Mouse (Mus musculus): ENCODE measurements at regions not wholly inside any gene's neighbourhood (a gene's known extent, or its start where the extent isn't known, plus 50 kb on each side); places are given as distances from the start of the nearest gene placed in this dataset.
A peak's percentile ranks its signal among the peaks of the same experiment; 100 is the strongest.

DNA sequence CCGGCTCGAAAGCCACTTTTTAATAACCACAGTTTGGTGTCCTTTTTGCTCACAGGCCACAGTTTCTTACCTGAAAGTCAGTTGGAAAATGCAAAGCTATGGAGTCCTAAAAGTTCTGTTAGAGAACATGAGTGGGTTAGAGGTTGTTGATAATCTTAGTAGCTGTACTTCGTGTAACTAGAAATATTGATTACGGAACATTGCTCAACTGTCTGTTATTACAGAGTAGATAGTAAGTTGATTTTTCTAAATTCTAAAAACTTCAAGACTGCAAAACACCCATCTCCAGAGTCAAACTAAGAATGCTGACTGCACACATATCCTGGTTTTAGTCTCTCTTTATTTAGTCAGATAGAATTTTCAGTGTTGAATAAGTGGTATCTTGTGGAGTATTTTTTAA lies 111.0 kb downstream of the Slc38a4 start:
- Histone ChIP-seq H3K27ac (no peak overlapping the region), H3K4me2 (no peak overlapping the region), H3K4me1 (no peaks in the 10 kb centered on the region), H3K27me3 (no peaks in the 10 kb centered on the region), H3K9ac (no peak overlapping the region), H3K36me3 (no peaks in the 10 kb centered on the region), H3K4me3 (no peak overlapping the region), H3K9me3 (no peaks in the 10 kb centered on the region)
- WGBS, result 94% methylated on average over 4 of the region's 4 CpGs
- no peak for ATAC-seq (ENCODE audit: borderline replicate concordance, extremely low read depth, low FRiP score, low TSS enrichment)

DNA sequence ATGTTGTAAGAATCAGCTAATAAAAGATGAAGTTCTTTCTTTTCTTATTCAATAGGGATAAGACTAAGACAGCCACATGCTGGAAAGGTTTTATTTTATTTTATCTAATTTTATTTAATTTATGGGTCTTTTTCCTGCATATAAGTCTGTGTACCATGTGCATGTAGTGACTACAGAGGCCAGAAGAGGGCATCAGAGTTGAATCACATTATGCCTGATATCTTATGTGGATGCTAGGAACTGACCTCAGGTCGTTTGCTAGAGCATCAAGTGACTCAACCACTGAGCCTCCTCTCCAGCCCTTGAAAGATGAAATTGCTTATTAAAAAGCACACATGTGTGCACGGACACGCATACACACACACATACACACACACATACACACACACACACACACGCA lies 113.1 kb downstream of the Slc38a4 start:
- Histone ChIP-seq H3K4me3 (no peak overlapping the region), H3K4me1 (no peaks in the 10 kb centered on the region), H3K4me2 (no peak overlapping the region), H3K27me3 (no peaks in the 10 kb centered on the region), H3K9me3 (no peaks in the 10 kb centered on the region), H3K9ac (no peak overlapping the region), H3K36me3 (no peaks in the 10 kb centered on the region), H3K27ac (no peak overlapping the region)
- whole genome bisulfite sequencing, result 88% methylated on average over 4 of the region's 4 CpGs
- no peak for ATAC-seq (ENCODE audit: borderline replicate concordance, extremely low read depth, low FRiP score, low TSS enrichment)

DNA sequence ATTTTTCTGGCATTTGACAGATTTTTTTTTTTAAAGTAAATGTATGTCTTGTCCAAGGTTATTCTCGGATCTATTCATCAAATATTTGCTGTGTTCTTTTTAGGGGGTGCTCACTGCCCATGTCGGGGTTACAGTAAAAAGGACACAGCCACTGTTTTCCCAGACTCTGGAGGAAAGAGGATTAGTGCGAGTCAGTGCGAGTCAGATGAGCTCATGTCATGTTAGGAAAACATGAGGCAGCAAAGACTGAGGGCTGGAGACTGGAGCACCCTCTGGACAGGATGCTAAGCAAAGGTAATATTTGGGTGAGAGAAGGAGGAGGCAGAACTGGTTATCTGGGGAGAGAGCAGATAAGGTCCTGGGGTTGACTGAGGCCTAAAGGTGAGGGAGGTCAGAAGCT lies 117.3 kb downstream of the Slc38a4 start:
- Histone ChIP-seq H3K36me3 (no peaks in the 10 kb centered on the region), H3K4me3 (no peak overlapping the region), H3K4me2 (no peak overlapping the region), H3K27ac (no peak overlapping the region), H3K9me3 (no peaks in the 10 kb centered on the region), H3K27me3 (no peaks in the 10 kb centered on the region), H3K9ac (no peak overlapping the region), H3K4me1 (peaks cover 6% of the 10 kb centered on the region; the same call in 1 of the 2 replicates)
- ATAC-seq (ENCODE audit: borderline replicate concordance, extremely low read depth, low FRiP score, low TSS enrichment), result no peak
- 61% methylated on average over 4 of the region's 4 CpGs for WGBS

DNA sequence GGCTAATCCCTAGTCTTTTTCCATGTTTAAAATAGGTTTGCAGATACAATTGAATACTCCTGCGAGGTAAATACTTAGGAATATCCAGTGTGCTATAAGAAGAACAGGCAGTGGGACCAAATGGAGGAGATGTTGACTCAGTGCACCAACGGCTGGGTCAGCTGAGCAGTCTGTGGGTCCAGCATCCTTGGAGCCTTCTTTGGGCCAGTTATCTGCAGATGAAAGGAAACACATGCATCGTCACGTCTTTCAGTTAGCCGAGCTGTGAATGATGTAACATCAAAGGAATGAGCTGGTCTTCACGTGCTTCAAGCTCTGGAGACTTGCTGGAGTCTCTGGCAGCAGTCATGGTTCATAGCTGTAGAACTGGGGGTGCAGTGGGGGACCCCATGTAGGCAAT lies 118.1 kb downstream of the Slc38a4 start:
- no peak for ATAC-seq (ENCODE audit: borderline replicate concordance, extremely low read depth, low FRiP score, low TSS enrichment)
- H3K4me3 ChIP-seq, result no peak overlapping the region
- no peak overlapping the region for H3K9ac ChIP-seq
- WGBS, result 28% methylated on average over 6 of the region's 6 CpGs
- H3K36me3 ChIP-seq, result no peaks in the 10 kb centered on the region
- no peaks in the 10 kb centered on the region for H3K27me3 ChIP-seq
- H3K27ac ChIP-seq, result no peak overlapping the region
- peaks cover 8% of the 10 kb centered on the region; the same call in 1 of the 2 replicates for H3K4me1 ChIP-seq
- H3K9me3 ChIP-seq, result no peaks in the 10 kb centered on the region
- no peak overlapping the region for H3K4me2 ChIP-seq

DNA sequence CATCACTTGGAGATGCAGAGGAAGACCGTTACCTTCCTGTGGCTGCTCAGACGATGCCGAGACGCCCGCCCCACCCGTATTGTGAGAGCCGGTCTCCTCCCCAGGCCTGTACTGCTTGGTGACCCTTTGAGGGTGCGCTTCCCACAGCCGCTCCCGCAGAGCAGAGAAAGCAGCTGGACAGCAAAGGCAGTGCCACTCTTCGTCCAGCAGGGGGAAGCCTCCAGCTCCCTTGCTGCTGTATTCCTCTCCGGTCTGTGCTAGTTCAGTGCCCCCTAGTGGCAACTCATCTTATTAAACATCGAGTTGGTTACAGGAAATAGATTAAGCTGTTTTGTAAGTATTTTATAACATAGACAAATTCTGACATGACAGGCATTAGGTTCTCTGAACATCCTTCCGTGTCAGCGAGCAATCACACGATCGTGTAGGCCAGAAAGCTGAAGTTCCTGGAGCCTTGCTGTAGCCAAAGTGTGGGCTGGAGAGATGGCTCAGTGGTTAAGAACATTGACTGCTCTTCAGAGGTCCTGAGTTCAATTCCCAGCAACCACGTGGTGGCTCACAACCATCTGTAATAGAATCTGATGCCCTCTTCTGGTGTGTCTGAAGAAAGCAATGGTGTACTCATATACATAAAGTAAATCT lies 118.9 kb downstream of the Slc38a4 start:
- H3K9ac ChIP-seq, result peak overlapping the region; percentile 33; the same call in 1 of the 2 replicates
- 3% methylated on average over 18 of the region's 18 CpGs for whole genome bisulfite sequencing

DNA sequence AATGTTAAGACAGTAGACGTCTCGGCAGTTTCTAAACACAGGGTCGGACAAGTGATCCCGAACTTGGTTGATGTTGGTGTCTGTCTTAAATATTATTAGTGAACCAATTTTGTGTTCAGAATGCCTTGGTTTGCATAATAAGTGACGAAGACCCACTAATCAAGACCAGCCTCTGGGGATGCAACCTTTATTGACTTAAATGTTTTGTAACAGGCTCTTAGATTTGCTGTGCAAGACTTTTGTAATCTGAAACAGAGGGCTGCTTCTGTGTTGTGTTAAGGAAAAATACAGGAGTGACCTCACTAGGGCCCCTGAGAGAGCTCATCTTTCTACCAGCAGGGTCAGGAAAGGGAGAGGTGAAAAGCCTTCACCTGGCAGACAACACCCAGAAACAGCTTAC lies 119.5 kb downstream of the Slc38a4 start:
- whole genome bisulfite sequencing, result 57% methylated on average over 5 of the region's 5 CpGs
- H3K27me3 ChIP-seq, result no peaks in the 10 kb centered on the region

More for the DNA sequence above, 118.9 kb downstream of the Slc38a4 start:
- Histone ChIP-seq H3K27ac (no peak overlapping the region), H3K4me3 (peak overlapping the region; percentile 22; the same call in 1 of the 2 replicates), H3K4me2 (peak overlapping the region; percentile 54), H3K36me3 (no peaks in the 10 kb centered on the region), H3K4me1 (peaks cover 8% of the 10 kb centered on the region; the same call in 1 of the 2 replicates), H3K27me3 (no peaks in the 10 kb centered on the region), H3K9me3 (no peaks in the 10 kb centered on the region)
- ATAC-seq (ENCODE audit: borderline replicate concordance, extremely low read depth, low FRiP score, low TSS enrichment), result peak; percentile 92

DNA sequence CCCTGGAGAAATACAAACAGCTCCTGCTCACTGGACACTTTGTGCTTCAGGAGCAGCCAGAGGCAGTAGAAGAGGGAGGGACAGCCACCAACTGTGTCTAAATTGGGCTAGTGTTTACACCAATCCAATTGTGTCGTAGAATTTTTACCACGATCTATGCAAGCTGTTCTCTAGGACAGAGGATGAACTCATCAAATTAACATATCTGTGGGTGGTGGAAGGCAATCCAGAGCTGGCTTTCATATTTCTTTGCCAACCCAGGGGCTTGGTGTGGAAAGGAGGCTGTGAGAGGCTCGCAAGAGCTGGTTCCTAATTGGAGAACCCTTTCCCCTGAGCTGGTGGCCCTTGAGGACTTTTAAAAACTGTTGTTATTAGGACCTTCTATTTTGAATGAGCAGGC lies 122.3 kb downstream of the Slc38a4 start:
- no peaks in the 10 kb centered on the region for H3K9me3 ChIP-seq
- H3K4me3 ChIP-seq, result no peak overlapping the region
- 51% methylated on average over 3 of the region's 3 CpGs for WGBS
- H3K27me3 ChIP-seq, result no peaks in the 10 kb centered on the region
- H3K36me3 ChIP-seq, result no peaks in the 10 kb centered on the region
- H3K9ac ChIP-seq, result no peak overlapping the region
- ATAC-seq (ENCODE audit: borderline replicate concordance, extremely low read depth, low FRiP score, low TSS enrichment), result no peak
- no peak overlapping the region for H3K27ac ChIP-seq
- H3K4me1 ChIP-seq, result peaks cover 8% of the 10 kb centered on the region; the same call in 1 of the 2 replicates
- no peak overlapping the region for H3K4me2 ChIP-seq

More for the DNA sequence above, 119.5 kb downstream of the Slc38a4 start:
- Histone ChIP-seq H3K9me3 (no peaks in the 10 kb centered on the region), H3K27ac (no peak overlapping the region), H3K4me2 (peak overlapping the region; percentile 54), H3K36me3 (no peaks in the 10 kb centered on the region), H3K4me1 (peaks cover 8% of the 10 kb centered on the region; the same call in 1 of the 2 replicates), H3K9ac (no peak overlapping the region), H3K4me3 (peak overlapping the region; percentile 22; the same call in 1 of the 2 replicates)
- no peak for ATAC-seq (ENCODE audit: borderline replicate concordance, extremely low read depth, low FRiP score, low TSS enrichment)

DNA sequence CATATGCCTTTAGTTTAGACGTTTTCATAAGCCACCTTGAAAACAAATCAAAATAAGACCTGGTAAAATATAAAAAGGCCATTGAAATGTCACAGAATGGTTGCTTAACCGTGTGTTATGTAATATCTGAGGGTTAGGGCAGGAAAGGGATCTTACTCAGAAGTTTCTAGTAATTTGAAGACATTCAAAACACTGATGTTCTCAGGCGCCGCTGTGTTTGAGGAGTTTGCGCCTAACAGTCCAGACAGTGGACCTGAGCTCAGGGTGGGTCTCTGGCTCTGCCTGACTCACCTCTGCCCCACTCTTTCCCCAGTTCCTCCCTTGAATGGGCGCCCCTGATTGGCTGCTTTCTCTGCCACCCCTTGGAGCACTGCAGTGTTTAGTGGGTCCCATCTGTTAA lies 125.2 kb downstream of the Slc38a4 start:
- H3K27ac ChIP-seq, result no peak overlapping the region
- H3K4me3 ChIP-seq, result no peak overlapping the region
- no peaks in the 10 kb centered on the region for H3K36me3 ChIP-seq
- WGBS, result 73% methylated on average over 6 of the region's 6 CpGs
- no peaks in the 10 kb centered on the region for H3K9me3 ChIP-seq
- no peak for ATAC-seq (ENCODE audit: borderline replicate concordance, extremely low read depth, low FRiP score, low TSS enrichment)
- no peak overlapping the region for H3K4me2 ChIP-seq
- no peaks in the 10 kb centered on the region for H3K27me3 ChIP-seq
- H3K9ac ChIP-seq, result no peak overlapping the region
- peaks cover 4% of the 10 kb centered on the region; the same call in 1 of the 2 replicates for H3K4me1 ChIP-seq

DNA sequence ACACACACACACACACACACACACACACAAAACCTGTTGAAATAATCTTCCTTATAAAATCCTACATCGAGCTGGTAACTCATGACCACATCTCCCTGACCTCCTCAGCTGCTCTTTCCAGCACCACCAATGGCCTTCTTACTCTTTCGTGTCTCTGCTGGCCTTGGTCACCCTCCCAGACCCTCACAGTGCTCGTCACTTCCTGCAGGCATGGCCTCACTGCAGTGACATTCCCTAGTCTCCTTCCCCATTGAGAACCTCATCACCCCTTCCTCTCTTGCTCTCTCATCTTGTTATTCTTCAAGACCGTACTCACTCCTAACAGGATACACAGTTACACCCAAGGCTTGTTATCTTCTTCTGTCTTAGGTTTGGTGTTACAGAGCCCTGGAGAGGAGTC lies 126.0 kb downstream of the Slc38a4 start:
- Histone ChIP-seq H3K4me1 (peaks cover 4% of the 10 kb centered on the region; the same call in 1 of the 2 replicates), H3K9me3 (no peaks in the 10 kb centered on the region), H3K4me2 (no peak overlapping the region), H3K4me3 (no peak overlapping the region), H3K27me3 (no peaks in the 10 kb centered on the region), H3K36me3 (no peaks in the 10 kb centered on the region), H3K9ac (no peak overlapping the region), H3K27ac (no peak overlapping the region)
- WGBS, result 64% methylated on average over 4 of the region's 4 CpGs
- no peak for ATAC-seq (ENCODE audit: borderline replicate concordance, extremely low read depth, low FRiP score, low TSS enrichment)

DNA sequence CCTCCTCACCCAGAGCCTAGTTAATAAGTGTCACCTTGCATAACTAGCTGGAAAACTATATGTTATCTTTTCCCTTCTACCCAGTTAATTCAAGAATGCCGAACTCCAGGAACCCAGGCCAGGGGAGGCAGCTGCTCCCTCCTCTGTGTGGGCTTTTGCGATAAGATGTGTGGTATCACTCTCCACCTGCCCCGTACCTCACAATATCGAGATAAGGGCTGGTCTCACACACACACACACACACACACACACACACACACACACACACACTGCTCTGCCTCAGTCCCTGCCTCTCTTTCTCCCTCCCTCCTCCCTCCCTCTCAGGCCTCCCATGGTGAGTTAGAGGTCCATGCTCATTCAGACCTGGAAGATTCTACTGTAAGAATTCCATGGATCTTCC lies 127.1 kb downstream of the Slc38a4 start:
- ATAC-seq (ENCODE audit: borderline replicate concordance, extremely low read depth, low FRiP score, low TSS enrichment), result no peak
- H3K9ac ChIP-seq, result no peak overlapping the region
- H3K27ac ChIP-seq, result no peak overlapping the region
- peaks cover 4% of the 10 kb centered on the region; the same call in 1 of the 2 replicates for H3K4me1 ChIP-seq
- no peak overlapping the region for H3K4me3 ChIP-seq
- no peak overlapping the region for H3K4me2 ChIP-seq
- WGBS, result 71% methylated on average over 4 of the region's 4 CpGs
- H3K27me3 ChIP-seq, result no peaks in the 10 kb centered on the region
- no peaks in the 10 kb centered on the region for H3K9me3 ChIP-seq
- H3K36me3 ChIP-seq, result no peaks in the 10 kb centered on the region

DNA sequence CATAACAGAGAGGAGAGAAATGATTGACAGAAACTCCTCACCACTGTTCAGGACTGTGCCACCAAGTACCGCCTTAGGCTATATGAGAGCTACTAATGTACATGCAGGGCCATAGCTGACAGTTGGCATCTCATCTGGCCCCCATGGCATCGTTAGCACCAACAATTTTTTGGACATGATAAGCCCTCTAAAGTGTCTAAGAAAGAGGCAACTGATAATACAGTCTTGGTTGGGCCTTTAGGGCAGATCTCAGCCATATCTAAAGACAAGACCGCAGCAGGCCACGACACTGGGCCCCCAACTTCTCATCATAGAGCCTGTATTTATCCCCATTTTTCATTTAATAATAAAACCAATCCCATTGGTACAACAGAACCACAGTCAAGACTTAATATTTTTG lies 128.1 kb downstream of the Slc38a4 start:
- H3K27me3 ChIP-seq, result no peaks in the 10 kb centered on the region
- no peaks in the 10 kb centered on the region for H3K9me3 ChIP-seq
- no peak overlapping the region for H3K9ac ChIP-seq
- no peaks in the 10 kb centered on the region for H3K36me3 ChIP-seq
- no peak overlapping the region for H3K4me2 ChIP-seq
- no peaks in the 10 kb centered on the region for H3K4me1 ChIP-seq
- WGBS, result 88% methylated on average over 4 of the region's 4 CpGs
- ATAC-seq (ENCODE audit: borderline replicate concordance, extremely low read depth, low FRiP score, low TSS enrichment), result no peak
- no peak overlapping the region for H3K4me3 ChIP-seq
- no peak overlapping the region for H3K27ac ChIP-seq

DNA sequence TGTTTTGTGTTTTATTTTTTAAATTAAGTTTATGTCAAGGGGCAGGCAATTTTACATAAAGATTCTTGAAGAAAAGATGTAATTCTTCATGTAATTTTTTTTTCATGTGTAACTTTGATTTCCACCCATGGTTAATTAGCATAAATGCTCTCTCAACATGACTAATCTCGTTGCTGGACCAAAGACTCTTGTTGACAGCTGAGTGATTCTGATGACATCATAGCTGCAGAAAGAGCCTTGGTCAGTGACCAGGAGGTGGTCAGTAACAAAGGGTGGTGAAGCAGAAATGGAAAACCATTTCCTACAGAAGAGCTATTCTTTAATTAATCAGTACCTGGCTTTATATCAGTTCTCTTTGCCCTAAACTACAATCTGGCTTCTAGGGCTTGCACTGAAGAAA lies 129.1 kb downstream of the Slc38a4 start:
- ATAC-seq (ENCODE audit: borderline replicate concordance, extremely low read depth, low FRiP score, low TSS enrichment), result no peak
- Histone ChIP-seq H3K27me3 (no peaks in the 10 kb centered on the region), H3K4me3 (no peak overlapping the region), H3K27ac (no peak overlapping the region), H3K4me1 (no peaks in the 10 kb centered on the region), H3K9ac (no peak overlapping the region), H3K9me3 (no peaks in the 10 kb centered on the region), H3K36me3 (no peaks in the 10 kb centered on the region), H3K4me2 (no peak overlapping the region)
- WGBS, result 50% methylated on average over 1 of the region's 1 CpGs
